Mouse (Mus musculus) lung, postnatal 0 days (tissue): ENCODE results near the gene Vps37d.

Source experiments
- CTCF ChIP-seq: IDR thresholded peaks from 2 replicates; pipeline ENCODE4 v1.5.1; 2016; ENCODE audit warnings: antibody characterized with exemption, mild to moderate bottlenecking
- EP300 ChIP-seq: IDR thresholded peaks from 2 replicates; pipeline ENCODE4 v1.6.1; 2016; ENCODE audit warnings: antibody characterized with exemption, mild to moderate bottlenecking, control low read depth

GRCm38 (mm10) chr5:135103999-135104660, 26.1 kb upstream of the Vps37d start:
- TF ChIP-seq CTCF (peak; percentile 62), EP300 (no peak)
